Mouse (Mus musculus) forebrain, embryonic 14.5 days (tissue): ENCODE measurements around the gene Rhox10. TPM values are rescaled to one million over a fixed set of nuclear protein-coding genes. Genes with fewer than 3 reads are reported as not detected.

Source experiments
- ATAC-seq: fragments of 200-750 bp; cut with Nextera tagmentation; 2 replicates; pipeline ENCODE4 v1.8.0; 2017; ENCODE audit warnings: mild to moderate bottlenecking, moderate library complexity
- DNase-seq: peaks from one replicate; pipeline ENCODE4 v3.0.0-alpha.2; 2015; ENCODE audit warnings: low spot score
- H3K27ac ChIP-seq: fragments of 300-500 bp; sonication (generic); 2 replicates; pipeline ENCODE4 v1.5.1; 2014; ENCODE audit warnings: low read depth, mild to moderate bottlenecking, control low read depth, low read length, moderate library complexity
- H3K27me3 ChIP-seq: fragments of 300-500 bp; sonication (generic); replicated peaks from 2 replicates; pipeline ENCODE4 v1.6.1; 2014; ENCODE audit warnings: low read length, control low read depth, mixed read lengths; ENCODE audit not compliant: control insufficient read depth, insufficient read depth
- H3K36me3 ChIP-seq: fragments of 300-500 bp; sonication (generic); 2 replicates; pipeline ENCODE4 v1.6.1; 2014; ENCODE audit warnings: low read length, control low read depth; ENCODE audit not compliant: control insufficient read depth, insufficient read depth
- H3K4me1 ChIP-seq: fragments of 300-500 bp; sonication (generic); 2 replicates; pipeline ENCODE4 v1.6.1; 2014; ENCODE audit warnings: antibody characterized with exemption, low read length, control low read depth; ENCODE audit not compliant: control insufficient read depth, insufficient read depth
- H3K4me2 ChIP-seq: fragments of 300-500 bp; sonication (generic); 2 replicates; pipeline ENCODE4 v1.6.1; 2014; ENCODE audit warnings: mild to moderate bottlenecking, control low read depth, low read length
- H3K4me3 ChIP-seq: fragments of 300-500 bp; sonication (generic); 2 replicates; pipeline ENCODE4 v1.5.1; 2014; ENCODE audit warnings: low read depth, low read length, control low read depth
- H3K9ac ChIP-seq: fragments of 300-500 bp; sonication (generic); 2 replicates; pipeline ENCODE4 v1.6.1; 2014; ENCODE audit warnings: mild to moderate bottlenecking, low read length, control low read depth, moderate library complexity
- H3K9me3 ChIP-seq: fragments of 300-500 bp; sonication (generic); replicated peaks from 2 replicates; pipeline ENCODE4 v1.6.1; 2016; ENCODE audit warnings: low read length, control low read depth, mixed read lengths; ENCODE audit not compliant: control insufficient read depth
- WGBS: fragments of 180-500 bp; shearing (Covaris S2); extraction: QIAGEN DNeasy Blood & Tissue Kit; methylation state at CpG from one replicate; pipeline ENCODE4 v1.1.7; 2014; 5-methylcytosine and 5-hydroxymethylcytosine counted together
- polyA plus RNA-seq: library from polyadenylated mRNA; unstranded; fragments of >200 nt; fragmentation: Nextera tagmentation; extraction: Ambion mirVana; gene quantifications from 2 replicates; pipeline ENCODE4 v1.2.1, GENCODE M21; 2014

Gene Rhox10
- polyA plus RNA-seq, 1 experiment from 2014 or later = not detected

GRCm38 (mm10) chrX:38120982-38121381 is 54.7 kb downstream of the Rhox10 start, which contains the start of gene Rhox13:
TSS of gene Rhox13 (plus strand) at chrX:38121219.
- H3K4me3 ChIP-seq = no peak within 1 kb of the TSS
- WGBS = 94% methylated on average over 20 of the region's 20 CpGs
- peaks cover 8% of the 10 kb centered on the region; the same call in 1 of the 2 replicates for H3K9me3 ChIP-seq
- DNase-seq (no peak), ATAC-seq (no peak)
- no peaks in the 10 kb centered on the region for H3K36me3 ChIP-seq
- no peaks in the 10 kb centered on the region for H3K27me3 ChIP-seq
- H3K27ac ChIP-seq = no peak within 1 kb of the TSS
- no peaks in the 10 kb centered on the region for H3K4me1 ChIP-seq
- H3K9ac ChIP-seq = no peak within 1 kb of the TSS
- H3K4me2 ChIP-seq = no peak within 1 kb of the TSS

Other genes with a start within 250 kb of the Rhox10 start
- not detected in 2 replicates for gene Rhox6, start 239.6 kb upstream of the Rhox10 start, polyA plus RNA-seq
- gene Rhox7a, start 234.8 kb upstream of the Rhox10 start, polyA plus RNA-seq = not detected in 2 replicates
- gene Rhox8, start 187.5 kb upstream of the Rhox10 start, polyA plus RNA-seq = not detected in 2 replicates
- gene Rhox7b, start 169.2 kb upstream of the Rhox10 start, polyA plus RNA-seq = not detected in 2 replicates
- not detected in 2 replicates for gene Rhox9, start 164.7 kb upstream of the Rhox10 start, polyA plus RNA-seq
- not detected in 2 replicates for gene Btg1-ps1, start 47.7 kb upstream of the Rhox10 start, polyA plus RNA-seq
- gene Btg1-ps2, start 23.4 kb upstream of the Rhox10 start, polyA plus RNA-seq = not detected in 2 replicates
- gene Rhox11, start 18.7 kb downstream of the Rhox10 start, polyA plus RNA-seq = not detected in 2 replicates
- not detected in 2 replicates for gene Rhox12, start 44.4 kb downstream of the Rhox10 start, polyA plus RNA-seq
- gene Rhox13, start 54.7 kb downstream of the Rhox10 start, polyA plus RNA-seq = not detected in 2 replicates
- 9.5 and 10.5 TPM in 2 replicates for gene Zbtb33, start 123.3 kb downstream of the Rhox10 start, polyA plus RNA-seq
- gene Tmem255a, start 186.0 kb downstream of the Rhox10 start, polyA plus RNA-seq = 13.9 and 15.8 TPM in 2 replicates
- not detected in 2 replicates for gene Atp1b4, start 249.7 kb downstream of the Rhox10 start, polyA plus RNA-seq